Mouse (Mus musculus): ENCODE measurements around the gene Myl4.

The Myl4 gene

DNA sequence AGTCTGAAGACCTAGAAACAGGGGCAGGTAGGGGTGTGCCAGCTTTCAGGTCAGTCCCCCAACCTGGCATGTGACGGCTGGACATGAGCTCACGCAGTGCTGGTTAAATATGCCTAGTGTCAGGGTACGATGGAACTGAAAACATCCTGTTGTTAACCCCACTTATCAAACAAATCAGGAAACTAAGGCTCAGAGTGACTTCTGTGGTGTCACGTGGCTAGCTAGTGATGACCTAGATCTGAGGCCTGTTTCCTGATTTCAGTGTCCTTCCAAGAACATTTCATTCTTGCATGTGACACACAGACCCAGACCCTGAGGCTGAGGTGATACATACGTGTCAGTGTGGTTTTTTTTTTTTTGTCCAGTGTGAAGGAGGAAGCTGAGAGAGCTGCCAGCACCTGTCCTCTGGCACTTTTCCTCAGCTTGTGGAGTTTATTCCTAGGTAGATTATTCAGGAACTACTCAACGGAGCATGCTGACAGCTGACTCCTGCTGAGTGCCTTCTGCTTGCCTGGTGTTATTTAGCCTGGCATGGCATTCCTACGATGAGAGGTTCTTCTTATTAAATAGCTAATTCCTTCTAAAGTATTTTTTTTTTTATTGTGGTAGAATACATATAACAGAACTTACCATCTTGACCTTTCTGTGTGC lies 79.8 kb downstream of the Myl4 start:
- no peak for ATAC-seq (ENCODE audit: low TSS enrichment)

DNA sequence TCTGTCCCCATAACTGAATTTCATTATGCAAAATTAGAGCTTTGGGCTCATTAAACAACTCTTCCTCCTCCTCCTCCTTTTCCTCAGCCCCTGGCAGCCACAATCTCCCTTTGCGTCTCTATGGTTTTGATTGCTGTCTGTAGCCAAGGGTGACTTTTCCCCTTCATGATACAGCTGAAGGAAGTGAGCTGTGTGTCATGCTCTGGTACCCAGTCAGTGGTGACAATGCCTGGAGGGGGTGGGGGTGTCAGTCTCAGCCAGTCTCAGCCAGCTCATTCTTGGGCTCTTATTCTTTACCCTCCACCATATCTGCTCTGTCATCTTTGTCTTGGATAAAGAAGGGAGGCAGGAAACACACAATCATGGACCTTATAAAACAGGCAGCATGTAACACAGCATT lies 80.8 kb downstream of the Myl4 start:
- no peak for ATAC-seq (ENCODE audit: low TSS enrichment)

DNA sequence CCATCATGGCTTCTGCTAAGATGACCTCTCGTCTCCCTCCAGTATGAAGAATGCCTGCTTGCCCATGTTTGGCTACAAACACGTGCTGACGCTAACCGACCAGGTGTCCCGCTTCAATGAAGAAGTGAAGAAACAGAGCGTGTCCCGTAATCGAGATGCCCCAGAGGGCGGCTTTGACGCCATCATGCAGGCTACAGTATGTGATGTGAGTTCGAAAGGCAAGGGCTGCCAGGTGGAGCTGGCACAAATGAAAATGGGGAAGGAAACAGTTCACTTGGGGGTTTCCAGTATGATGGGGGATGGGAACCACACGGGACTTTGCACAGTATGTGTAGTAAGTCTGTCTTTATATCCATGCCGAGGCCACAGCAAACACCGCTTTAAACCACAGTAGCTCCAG lies 86.5 kb downstream of the Myl4 start:
- no peak for ATAC-seq (ENCODE audit: low TSS enrichment)

DNA sequence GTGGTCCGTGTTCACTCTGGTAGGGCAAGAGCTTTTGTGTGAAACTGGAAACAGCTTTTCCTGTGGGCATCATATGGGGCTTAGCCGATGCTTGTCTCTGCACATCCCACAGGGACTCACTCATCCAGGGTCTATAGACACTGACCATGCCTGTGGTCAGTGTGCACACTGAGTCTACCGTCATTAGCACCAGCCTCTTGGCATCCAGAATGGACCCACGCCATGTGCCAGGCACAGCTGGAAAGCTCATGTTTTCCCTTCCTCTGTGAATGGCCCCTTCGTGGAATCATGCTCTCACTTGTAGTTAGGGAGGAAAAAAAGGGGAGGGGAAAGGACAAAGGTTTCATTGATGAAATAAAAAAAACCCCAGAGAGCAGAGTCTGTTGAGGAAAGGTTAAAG lies 87.5 kb downstream of the Myl4 start:
- ATAC-seq (ENCODE audit: low TSS enrichment): no peak

DNA sequence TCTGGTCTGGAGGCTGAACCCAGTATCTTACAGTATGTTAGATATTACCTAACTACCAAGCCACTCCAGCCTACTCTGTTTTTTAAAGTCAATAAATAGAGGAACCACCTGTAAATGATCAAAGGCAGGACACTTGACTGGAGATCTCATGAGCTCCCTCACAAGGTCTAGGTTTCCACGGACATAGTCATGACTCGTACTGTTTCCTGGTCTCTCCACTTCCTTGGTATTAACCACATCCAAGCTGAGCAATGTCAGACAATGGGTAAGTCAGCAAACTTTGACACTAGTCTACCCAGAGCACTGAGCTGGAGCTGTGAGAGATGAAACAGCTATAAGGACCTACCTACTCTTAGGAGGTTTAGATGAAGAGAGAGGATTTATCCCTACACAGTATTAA lies 88.4 kb downstream of the Myl4 start:
- no peak for ATAC-seq (ENCODE audit: low TSS enrichment)

- no peak for ATAC-seq (ENCODE audit: low TSS enrichment)
These were observed 89.2 kb downstream of the Myl4 start for GRCm38 (mm10) chr11:104639634-104640033.

- ATAC-seq (ENCODE audit: low TSS enrichment): no peak
These were observed 90.4 kb downstream of the Myl4 start for GRCm38 (mm10) chr11:104640894-104641293.

DNA sequence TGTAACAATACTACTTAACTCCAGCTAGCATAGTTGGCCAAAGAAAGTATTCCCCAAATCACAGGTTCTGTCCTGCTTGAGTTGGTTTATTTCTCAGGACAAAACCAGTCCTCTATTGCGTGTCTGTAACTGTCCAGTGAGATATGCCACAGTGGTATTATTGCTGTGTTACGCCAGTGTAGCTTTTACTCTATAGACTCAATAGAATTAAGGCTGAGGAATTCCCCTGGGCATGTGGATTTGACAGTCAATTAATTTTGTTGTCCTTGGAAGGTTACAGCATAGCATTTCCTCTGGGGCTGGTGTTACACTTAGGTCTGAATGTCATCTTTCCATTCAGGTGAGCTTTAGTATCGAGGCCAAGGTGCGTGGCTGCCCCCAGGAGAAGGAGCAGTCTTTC lies 92.8 kb downstream of the Myl4 start:
- ATAC-seq (ENCODE audit: low TSS enrichment): no peak
